ENCODE assay signal across 9 mouse cellular contexts in genomic region chr4:132354571-132354970, GRCm38 (mm10). TPM values are rescaled to one million over a fixed set of nuclear protein-coding genes. Genes with fewer than 3 reads are reported as not detected.
DNase-seq lines count a peak whose midpoint lies in the region; ATAC-seq and TF ChIP-seq lines count a peak whose summit lies in the region.
"Had no signal": no experiment of that assay in that cellular context is flagged by ENCODE, and none has a peak within 500 bp of the region (broad histone marks: within the 10 kb centered on the region; RNA-seq: fewer than 3 reads in every experiment).

No protein-coding gene starts in this region.

- no peak overlapping the region for H3K27ac ChIP-seq in lung, postnatal 0 days (ENCODE audit: low read length)
- no peak overlapping the region for H3K27ac ChIP-seq in hindbrain, embryonic 13.5 days

- ATAC-seq in lung, postnatal 0 days: no peak
- ATAC-seq in hindbrain, embryonic 13.5 days (ENCODE audit: low FRiP score): no peak

- H3K9ac ChIP-seq in lung, postnatal 0 days (replicated peaks; ENCODE audit: low read depth): no peak overlapping the region
- H3K9ac ChIP-seq in hindbrain, embryonic 13.5 days: no peak overlapping the region
- H3K9ac ChIP-seq: stomach, embryonic 15.5 days had no signal

- TF ChIP-seq EP300 in lung, postnatal 0 days (IDR thresholded peaks at IDR 0.05): no peak

- H3K36me3 ChIP-seq in lung, postnatal 0 days (ENCODE audit: insufficient read depth, low read length): peaks cover 7% of the 10 kb centered on the region; the same call in 1 of the 2 replicates
- peaks cover 41% of the 10 kb centered on the region for H3K36me3 ChIP-seq in hindbrain, embryonic 13.5 days

- no peaks in the 10 kb centered on the region for H3K9me3 ChIP-seq in lung, postnatal 0 days (ENCODE audit: low read length)
- no peaks in the 10 kb centered on the region for H3K9me3 ChIP-seq in hindbrain, embryonic 13.5 days
- H3K9me3 ChIP-seq: stomach, embryonic 15.5 days had no signal

- H3K4me3 ChIP-seq in lung, postnatal 0 days (ENCODE audit: low read depth, low read length): no peak overlapping the region
- H3K4me3 ChIP-seq in hindbrain, embryonic 13.5 days: no peak overlapping the region

- H3K27me3 ChIP-seq in lung, postnatal 0 days (replicated peaks; ENCODE audit: insufficient read depth, low read length): no peaks in the 10 kb centered on the region
- no peaks in the 10 kb centered on the region for H3K27me3 ChIP-seq in hindbrain, embryonic 13.5 days
- H3K27me3 ChIP-seq: stomach, embryonic 15.5 days had no signal

- DNase-seq in cerebellum, adult 9-11 months: peak; percentile 46
- DNase-seq in cerebellum, adult 9-10 months: no peak
- peak; percentile 54 for DNase-seq in A20 (ENCODE audit: low read depth, low spot score)
- peak; percentile 85 for DNase-seq in gonadal fat pad, adult 2 months (ENCODE audit: low read depth)
- peak; percentile 29 for DNase-seq in lung, postnatal 0 days (ENCODE audit: low spot score)
- no peak for DNase-seq in frontal cortex, postnatal 14 days (ENCODE audit: low spot score in 2 of 2)
- no peak for DNase-seq in frontal cortex, postnatal 25 days (ENCODE audit: low spot score in 2 of 2)

- no peak for TF ChIP-seq CTCF in lung, postnatal 0 days (IDR thresholded peaks at IDR 0.05)

- no peak overlapping the region for H3K4me2 ChIP-seq in lung, postnatal 0 days (replicated peaks; ENCODE audit: low read depth, low read length)
- H3K4me2 ChIP-seq in hindbrain, embryonic 13.5 days: no peak overlapping the region

- peaks cover 8% of the 10 kb centered on the region; the same call in 1 of the 2 replicates for H3K4me1 ChIP-seq in lung, postnatal 0 days (ENCODE audit: insufficient read depth, low read depth, low read length)
- H3K4me1 ChIP-seq in hindbrain, embryonic 13.5 days (replicated peaks): peaks cover 25% of the 10 kb centered on the region

- 74% methylated on average over 4 of the region's 4 CpGs for WGBS in lung, postnatal 0 days
- WGBS in hindbrain, embryonic 13.5 days: 88% methylated on average over 4 of the region's 4 CpGs

RNA-seq across cellular contexts. Expression of gene Rcc1, which starts 1.2 kb away (rescaled TPM):
- 8.5 and 10.9 TPM in 2 replicates for polyA plus RNA-seq in gonadal fat pad, adult 2 months (2012; rRNA removed)
- polyA plus RNA-seq in lung, postnatal 0 days (2015; fragmentation: Nextera tagmentation; extraction: Ambion mirVana): 14.3 and 14.7 TPM in 2 replicates
- 37.2 and 42.1 TPM in 2 replicates for polyA plus RNA-seq in hindbrain, embryonic 13.5 days (2015; fragmentation: Nextera tagmentation; extraction: Ambion mirVana)

RNA-seq across cellular contexts. Expression of gene Trnau1ap, which starts 25.2 kb away (rescaled TPM):
- polyA plus RNA-seq in gonadal fat pad, adult 2 months (2012; rRNA removed): 18.9 and 25.9 TPM in 2 replicates
- polyA plus RNA-seq in lung, postnatal 0 days (2015; fragmentation: Nextera tagmentation; extraction: Ambion mirVana): 49.8 and 52.9 TPM in 2 replicates
- 75.7 and 80.9 TPM in 2 replicates for polyA plus RNA-seq in hindbrain, embryonic 13.5 days (2015; fragmentation: Nextera tagmentation; extraction: Ambion mirVana)

RNA-seq across cellular contexts. Expression of gene Rab42, which starts 51.4 kb away (rescaled TPM):
- polyA plus RNA-seq in gonadal fat pad, adult 2 months (2012; rRNA removed): 16.4 and 22.5 TPM in 2 replicates
- 2.3 and 3.1 TPM in 2 replicates for polyA plus RNA-seq in lung, postnatal 0 days (2015; fragmentation: Nextera tagmentation; extraction: Ambion mirVana)
- polyA plus RNA-seq in hindbrain, embryonic 13.5 days (2015; fragmentation: Nextera tagmentation; extraction: Ambion mirVana): 0.80 and 0.84 TPM in 2 replicates

Comparison
In these comparisons a context has a peak if more than half of its experiments do, and no peak if none do; other contexts are left out.
1. DNase-seq: peak in cerebellum, adult 9-11 months (single experiment), A20 (single experiment), gonadal fat pad, adult 2 months (single experiment) and lung, postnatal 0 days (single experiment); none in cerebellum, adult 9-10 months (single experiment), frontal cortex, postnatal 14 days (0 of 2) and frontal cortex, postnatal 25 days (0 of 2).